In the genomic region with DNA sequence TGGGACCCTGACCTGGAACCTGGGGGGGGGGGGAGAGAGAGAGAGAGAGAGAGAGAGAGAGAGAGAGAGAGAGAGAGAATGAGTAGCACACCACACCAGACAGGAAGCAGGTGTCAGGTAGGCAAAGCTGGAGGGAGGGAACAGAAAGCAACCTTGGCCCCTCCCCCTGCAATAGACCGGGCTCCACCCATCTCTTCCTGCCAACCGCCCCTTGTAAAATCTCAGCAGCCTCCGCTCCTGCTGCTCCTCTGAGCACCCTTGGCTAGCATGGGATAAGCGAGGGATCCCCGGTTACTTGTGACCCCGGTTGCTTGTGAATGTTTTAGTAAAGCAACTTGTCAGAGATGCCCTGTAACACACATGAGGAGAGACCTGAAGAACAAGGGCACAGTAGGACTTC, we compare ENCODE assay signal across 9 mouse cellular contexts.
A peak's percentile ranks its signal among the peaks of the same experiment; 100 is the strongest.
DNase-seq lines count a peak whose midpoint lies in the region; ATAC-seq and TF ChIP-seq lines count a peak whose summit lies in the region.
"Had no signal": no experiment of that assay in that cellular context is flagged by ENCODE, and none has a peak within 500 bp of the region (broad histone marks: within the 10 kb centered on the region; RNA-seq: fewer than 3 reads in every experiment).

No protein-coding gene starts in this region.

- no peaks in the 10 kb centered on the region for H3K27me3 ChIP-seq in heart, embryonic 15.5 days
- H3K27me3 ChIP-seq in limb, embryonic 11.5 days (ENCODE audit: control insufficient read depth, insufficient read depth, low read length) = no peaks in the 10 kb centered on the region
- no peaks in the 10 kb centered on the region for H3K27me3 ChIP-seq in splenic B cell, adult 2 months (ENCODE audit: control insufficient read depth, insufficient read depth, low read length, poor library complexity, severe bottlenecking)
- no peaks in the 10 kb centered on the region for H3K27me3 ChIP-seq in forebrain, embryonic 15.5 days

- H3K4me1 ChIP-seq in heart, embryonic 15.5 days (replicated peaks) = peaks cover 11% of the 10 kb centered on the region
- peaks cover 11% of the 10 kb centered on the region for H3K4me1 ChIP-seq in limb, embryonic 11.5 days (ENCODE audit: control insufficient read depth, insufficient read depth, low read length)
- H3K4me1 ChIP-seq in forebrain, embryonic 15.5 days = no peaks in the 10 kb centered on the region

- intact Hi-C loops in left cerebral cortex, adult 2 months (cut with DNase I) = no loop called here

- no peaks in the 10 kb centered on the region for H3K9me3 ChIP-seq in heart, embryonic 15.5 days (replicated peaks)
- no peaks in the 10 kb centered on the region for H3K9me3 ChIP-seq in limb, embryonic 11.5 days (ENCODE audit: control insufficient read depth, low read length)
- H3K9me3 ChIP-seq in forebrain, embryonic 15.5 days = no peaks in the 10 kb centered on the region

- 0 out of 2 replicates have a peak, but pooled peaks have one; percentile 47 for ATAC-seq in heart, embryonic 15.5 days (replicated peaks; ENCODE audit: insufficient number of reproducible peaks, insufficient read depth, low FRiP score, low read depth)
- ATAC-seq in limb, embryonic 11.5 days (ENCODE audit: insufficient number of reproducible peaks, low FRiP score, low TSS enrichment, low read depth) = peak; percentile 55; the same call in 1 of the 2 replicates
- no peak for ATAC-seq in forebrain, embryonic 15.5 days (replicated peaks)

- H3K27ac ChIP-seq in heart, embryonic 15.5 days = no peak overlapping the region
- H3K27ac ChIP-seq in limb, embryonic 11.5 days (replicated peaks; ENCODE audit: low read depth, low read length) = no peak overlapping the region
- no peak overlapping the region for H3K27ac ChIP-seq in left cerebral cortex, adult 2 months
- no peak overlapping the region for H3K27ac ChIP-seq in forebrain, embryonic 15.5 days (replicated peaks)

- H3K9ac ChIP-seq in heart, embryonic 15.5 days = no peak overlapping the region
- no peak overlapping the region for H3K9ac ChIP-seq in limb, embryonic 11.5 days (ENCODE audit: low read length)
- H3K9ac ChIP-seq in forebrain, embryonic 15.5 days (replicated peaks) = no peak overlapping the region

- H3K36me3 ChIP-seq in heart, embryonic 15.5 days = no peaks in the 10 kb centered on the region
- H3K36me3 ChIP-seq in limb, embryonic 11.5 days (ENCODE audit: control insufficient read depth, insufficient read depth, low read length) = no peaks in the 10 kb centered on the region
- H3K36me3 ChIP-seq in splenic B cell, adult 2 months (ENCODE audit: control insufficient read depth, insufficient read depth, low read length, poor library complexity, severe bottlenecking) = no peaks in the 10 kb centered on the region
- H3K36me3 ChIP-seq in forebrain, embryonic 15.5 days = no peaks in the 10 kb centered on the region

- no peak for TF ChIP-seq CTCF in left cerebral cortex, adult 2 months (IDR thresholded peaks at IDR 0.05)

- 12% methylated on average over 6 of the region's 6 CpGs for WGBS in heart, embryonic 15.5 days
- whole genome bisulfite sequencing in limb, embryonic 11.5 days = 4% methylated on average over 6 of the region's 6 CpGs
- 16% methylated on average over 6 of the region's 6 CpGs for WGBS in forebrain, embryonic 15.5 days

- DNase-seq in heart, postnatal 4 days = no peak
- DNase-seq in brain, adult 2 months (ENCODE audit: low read depth, low spot score) = peak; percentile 41
- peak; percentile 57 for DNase-seq in limb, embryonic 11.5 days (ENCODE audit: low spot score)
- peak; percentile 82 for DNase-seq in splenic B cell, adult 2 months (ENCODE audit: low read depth, low spot score)
- no peak for DNase-seq in left cerebral cortex, adult 2 months (ENCODE audit: extremely low spot score in 1 of 2, low spot score in 2 of 2)
- DNase-seq in neural tube, embryonic 10.5 days (ENCODE audit: extremely low spot score, low spot score) = no peak

- no peak overlapping the region for H3K4me3 ChIP-seq in heart, embryonic 15.5 days
- H3K4me3 ChIP-seq in limb, embryonic 11.5 days (ENCODE audit: low read depth, low read length) = peak overlapping the region; percentile 5; the same call in 1 of the 2 replicates
- H3K4me3 ChIP-seq in left cerebral cortex, adult 2 months = no peak overlapping the region
- no peak overlapping the region for H3K4me3 ChIP-seq in forebrain, embryonic 15.5 days
- H3K4me3 ChIP-seq: erythroblast, embryonic 14.5 days had no signal

- peak overlapping the region; percentile 32; the same call in 1 of the 2 replicates for H3K4me2 ChIP-seq in heart, embryonic 15.5 days
- peak overlapping the region; percentile 29; the same call in 1 of the 2 replicates for H3K4me2 ChIP-seq in limb, embryonic 11.5 days (ENCODE audit: low read depth, severe bottlenecking)
- H3K4me2 ChIP-seq in forebrain, embryonic 15.5 days (replicated peaks) = no peak overlapping the region

Comparison
In these comparisons a context has a peak if more than half of its experiments do, and no peak if none do; other contexts are left out.
1. DNase-seq: peak in brain, adult 2 months (single experiment), limb, embryonic 11.5 days (single experiment) and splenic B cell, adult 2 months (single experiment); none in heart, postnatal 4 days (single experiment), left cerebral cortex, adult 2 months (0 of 2) and neural tube, embryonic 10.5 days (single experiment).